Mouse (Mus musculus) frontal cortex, postnatal 25 days (tissue): Measurements from ENCODE around the gene Nuak1.
A peak's percentile ranks its signal among the peaks of the same experiment; 100 is the strongest.
"Not testable (repeated sequence)": the region's sequence is repeated elsewhere in the genome, so short reads cannot be mapped to it uniquely, and the experiment has no call there.

Experiments
- DNase-seq, 2 experiments: peaks; one replicate each; pipeline ENCODE4 v3.0.0; 2022; ENCODE audit warnings: low spot score in 2 of 2

Nuak1 gene

GRCm38 (mm10) chr10:84440541-84441433 is at the start of gene Nuak1:
Gene Nuak1 (minus strand): TSS chr10:84440597.
- DNase-seq: peak; percentile 75 to 81

- no peak for DNase-seq
Observed at GRCm38 (mm10) chr10:84490115-84490514, 49.7 kb upstream of the Nuak1 start.

GRCm38 (mm10) chr10:84488315-84488714 is 47.9 kb upstream of the Nuak1 start:
- DNase-seq: peak; percentile 9 to 15

GRCm38 (mm10) chr10:84484661-84485060 is 44.3 kb upstream of the Nuak1 start:
- DNase-seq: no peak

GRCm38 (mm10) chr10:84483553-84483952 is 43.2 kb upstream of the Nuak1 start:
- no peak for DNase-seq

- no peak for DNase-seq
Observed at GRCm38 (mm10) chr10:84483069-84483468, 42.7 kb upstream of the Nuak1 start.

- DNase-seq: not testable (repeated sequence)
Observed at GRCm38 (mm10) chr10:84482418-84482817, 42.0 kb upstream of the Nuak1 start.

- DNase-seq: no peak
Observed at GRCm38 (mm10) chr10:84481327-84481671, 40.9 kb upstream of the Nuak1 start.

GRCm38 (mm10) chr10:84480667-84481326 is 40.4 kb upstream of the Nuak1 start:
- DNase-seq: no peak

- DNase-seq: no peak
Observed at GRCm38 (mm10) chr10:84480146-84480545, 39.7 kb upstream of the Nuak1 start.

GRCm38 (mm10) chr10:84477613-84478076 is 37.2 kb upstream of the Nuak1 start:
- no peak for DNase-seq

GRCm38 (mm10) chr10:84477045-84477612 is 36.7 kb upstream of the Nuak1 start:
- no peak for DNase-seq

GRCm38 (mm10) chr10:84467555-84468164 is 27.3 kb upstream of the Nuak1 start:
- no peak for DNase-seq

GRCm38 (mm10) chr10:84465511-84465910 is 25.1 kb upstream of the Nuak1 start:
- no peak for DNase-seq

- DNase-seq: no peak
Observed at GRCm38 (mm10) chr10:84460420-84461101, 20.2 kb upstream of the Nuak1 start.

GRCm38 (mm10) chr10:84458094-84458493 is 17.7 kb upstream of the Nuak1 start:
- DNase-seq: no peak

- no peak for DNase-seq
Observed at GRCm38 (mm10) chr10:84457539-84457938, 17.1 kb upstream of the Nuak1 start.

- no peak for DNase-seq
Observed at GRCm38 (mm10) chr10:84456632-84457320, 16.4 kb upstream of the Nuak1 start.

- no peak for DNase-seq
Observed at GRCm38 (mm10) chr10:84451883-84452282, 11.5 kb upstream of the Nuak1 start.

- DNase-seq: peak; percentile 83 to 88
Observed at GRCm38 (mm10) chr10:84450654-84451053, 10.3 kb upstream of the Nuak1 start.

- no peak for DNase-seq
Observed at GRCm38 (mm10) chr10:84449733-84450132, 9.3 kb upstream of the Nuak1 start.
